Mouse (Mus musculus) central nervous system, embryonic 14 days (tissue): ENCODE measurements around the gene Ercc6l2. TPM values are rescaled to one million over a fixed set of nuclear protein-coding genes. Genes with fewer than 3 reads are reported as not detected.

Source experiments
- polyA plus RNA-seq: library from polyadenylated mRNA; depleted of rRNA; stranded (reverse); fragments of >200 nt; gene quantifications from 2 replicates; pipeline ENCODE4 v1.2.3, GENCODE M21; 2012; rRNA removed

The Ercc6l2 gene
- 17.3 and 19.4 TPM in 2 replicates for polyA plus RNA-seq

DNA sequence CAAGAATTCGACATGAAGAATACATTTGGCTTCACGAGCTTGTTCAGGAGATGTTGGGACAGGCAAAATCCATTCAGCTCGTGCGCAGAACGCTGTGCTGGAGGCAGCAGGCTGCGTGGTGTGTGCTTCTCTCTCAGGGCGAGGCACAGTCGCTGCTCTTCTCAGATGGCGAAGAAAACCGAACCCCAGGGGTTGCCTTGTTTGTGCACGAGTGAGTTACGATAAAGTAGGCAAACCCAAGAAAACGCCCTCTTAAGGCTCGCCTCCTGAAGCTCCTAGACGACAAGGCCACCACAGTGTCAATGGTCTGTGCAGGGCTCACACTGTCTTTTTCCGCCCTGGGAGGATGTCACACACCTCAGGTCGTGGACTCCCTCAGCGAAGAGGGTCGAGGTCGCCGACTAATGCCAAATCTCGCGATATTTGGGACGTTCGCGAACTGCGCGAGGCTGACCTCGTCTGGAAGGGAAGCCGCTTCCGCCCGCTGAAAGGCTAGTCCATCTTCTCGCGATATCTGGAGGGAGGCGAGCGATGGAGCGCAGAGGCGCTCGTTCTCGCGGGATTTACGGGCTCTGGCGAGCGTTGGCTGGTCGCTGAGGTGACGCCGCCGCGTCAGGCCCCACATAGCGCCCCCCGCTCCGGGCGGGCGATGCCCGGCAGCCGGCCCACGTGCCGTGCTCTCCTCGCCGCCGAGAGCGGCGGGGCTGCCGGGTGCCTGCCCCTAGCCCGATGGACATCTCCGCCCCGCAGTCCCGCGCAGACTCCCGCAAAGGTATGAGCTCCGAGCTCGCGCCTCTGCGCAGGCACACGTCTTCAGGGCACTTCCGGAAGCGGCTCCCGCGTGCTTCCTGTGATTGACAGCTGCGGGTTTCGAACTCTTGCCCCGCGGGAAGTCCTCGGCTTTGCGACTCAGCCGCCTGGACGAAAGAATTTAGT is at the start of gene Ercc6l2:
Gene Ercc6l2 (plus strand): TSS at position 495 of the 936 bp plus-strand sequence.

Other genes starting within 250 kb of the Ercc6l2 start
- gene Ptch1, start 241.6 kb upstream of the Ercc6l2 start, polyA plus RNA-seq: 21.2 and 26.9 TPM in 2 replicates